Mouse (Mus musculus): Measurements from ENCODE around the gene Susd1. TPM values are rescaled to one million over a fixed set of nuclear protein-coding genes. Genes with fewer than 3 reads are reported as not detected.
A peak's percentile ranks its signal among the peaks of the same experiment; 100 is the strongest.

Gene Susd1
- polyA plus RNA-seq, 1 experiment from 2014 or later: 9.6 TPM

- no peak overlapping the region for H3K9ac ChIP-seq
- H3K36me3 ChIP-seq (replicated peaks): peaks cover 32% of the 10 kb centered on the region; the same call in 1 of the 2 replicates
- peaks cover 26% of the 10 kb centered on the region for H3K4me1 ChIP-seq (replicated peaks)
- 19% methylated on average over 9 of the region's 9 CpGs for WGBS (ENCODE audit: insufficient replicate concordance)
- H3K4me3 ChIP-seq (replicated peaks): no peak overlapping the region
- no peaks in the 10 kb centered on the region for H3K9me3 ChIP-seq (replicated peaks)
- peak; percentile 45 for ATAC-seq (ENCODE audit: insufficient read depth)
- no peak overlapping the region for H3K4me2 ChIP-seq
- H3K27me3 ChIP-seq: no peaks in the 10 kb centered on the region
- H3K27ac ChIP-seq (replicated peaks): peak overlapping the region; percentile 79
These were observed 106.8 kb downstream of the Susd1 start for GRCm38 (mm10) chr4:59331633-59332032.

- 28% methylated on average over 10 of the region's 10 CpGs for WGBS (ENCODE audit: insufficient replicate concordance)
These were observed 107.3 kb downstream of the Susd1 start for GRCm38 (mm10) chr4:59330961-59331604.

GRCm38 (mm10) chr4:59329461-59330304 lies 108.8 kb downstream of the Susd1 start:
- H3K27me3 ChIP-seq: no peaks in the 10 kb centered on the region
- H3K27ac ChIP-seq (replicated peaks): no peak overlapping the region
- 80% methylated on average over 19 of the region's 19 CpGs for WGBS (ENCODE audit: insufficient replicate concordance)
- H3K9me3 ChIP-seq (replicated peaks): no peaks in the 10 kb centered on the region
- no peak for ATAC-seq (ENCODE audit: insufficient read depth)
- peaks cover 33% of the 10 kb centered on the region for H3K4me1 ChIP-seq (replicated peaks)
- peaks cover 32% of the 10 kb centered on the region; the same call in 1 of the 2 replicates for H3K36me3 ChIP-seq (replicated peaks)
- no peak overlapping the region for H3K4me2 ChIP-seq
- H3K9ac ChIP-seq: no peak overlapping the region
- no peak overlapping the region for H3K4me3 ChIP-seq (replicated peaks)

More at GRCm38 (mm10) chr4:59330961-59331604, 107.3 kb downstream of the Susd1 start:
- H3K4me3 ChIP-seq (replicated peaks): no peak overlapping the region
- H3K9ac ChIP-seq: no peak overlapping the region
- H3K9me3 ChIP-seq (replicated peaks): no peaks in the 10 kb centered on the region
- ATAC-seq (ENCODE audit: insufficient read depth): peak; percentile 57; the same call in 1 of the 2 replicates
- H3K36me3 ChIP-seq (replicated peaks): peaks cover 32% of the 10 kb centered on the region; the same call in 1 of the 2 replicates
- peak overlapping the region; percentile 79 for H3K27ac ChIP-seq (replicated peaks)
- H3K27me3 ChIP-seq: no peaks in the 10 kb centered on the region
- H3K4me2 ChIP-seq: no peak overlapping the region
- H3K4me1 ChIP-seq (replicated peaks): peaks cover 26% of the 10 kb centered on the region

GRCm38 (mm10) chr4:59328821-59329220 lies 109.6 kb downstream of the Susd1 start:
- no peaks in the 10 kb centered on the region for H3K9me3 ChIP-seq (replicated peaks)
- no peak for ATAC-seq (ENCODE audit: insufficient read depth)
- H3K36me3 ChIP-seq (replicated peaks): peaks cover 28% of the 10 kb centered on the region; the same call in 1 of the 2 replicates
- H3K27ac ChIP-seq (replicated peaks): no peak overlapping the region
- 80% methylated on average over 7 of the region's 7 CpGs for WGBS (ENCODE audit: insufficient replicate concordance)
- no peak overlapping the region for H3K4me2 ChIP-seq
- H3K4me3 ChIP-seq (replicated peaks): no peak overlapping the region
- no peak overlapping the region for H3K9ac ChIP-seq
- H3K27me3 ChIP-seq: no peaks in the 10 kb centered on the region
- H3K4me1 ChIP-seq (replicated peaks): peaks cover 41% of the 10 kb centered on the region

GRCm38 (mm10) chr4:59327986-59328385 lies 110.4 kb downstream of the Susd1 start:
- Histone ChIP-seq H3K27me3 (no peaks in the 10 kb centered on the region), H3K4me3 (replicated peaks) (no peak overlapping the region), H3K27ac (replicated peaks) (no peak overlapping the region), H3K9ac (no peak overlapping the region), H3K36me3 (replicated peaks) (peaks cover 27% of the 10 kb centered on the region; the same call in 1 of the 2 replicates), H3K9me3 (replicated peaks) (no peaks in the 10 kb centered on the region), H3K4me1 (replicated peaks) (peaks cover 45% of the 10 kb centered on the region), H3K4me2 (no peak overlapping the region)
- no peak for ATAC-seq (ENCODE audit: insufficient read depth)
- WGBS (ENCODE audit: insufficient replicate concordance): 84% methylated on average over 5 of the region's 5 CpGs

GRCm38 (mm10) chr4:59326031-59326760 lies 112.2 kb downstream of the Susd1 start:
- no peaks in the 10 kb centered on the region for H3K27me3 ChIP-seq
- no peak overlapping the region for H3K27ac ChIP-seq (replicated peaks)
- H3K9ac ChIP-seq: no peak overlapping the region
- H3K4me1 ChIP-seq (replicated peaks): peaks cover 28% of the 10 kb centered on the region
- no peaks in the 10 kb centered on the region for H3K9me3 ChIP-seq (replicated peaks)
- peaks cover 21% of the 10 kb centered on the region; the same call in 1 of the 2 replicates for H3K36me3 ChIP-seq (replicated peaks)
- H3K4me3 ChIP-seq (replicated peaks): no peak overlapping the region
- H3K4me2 ChIP-seq: no peak overlapping the region
- 79% methylated on average over 6 of the region's 6 CpGs for WGBS (ENCODE audit: insufficient replicate concordance)
- ATAC-seq (ENCODE audit: insufficient read depth): no peak

- H3K9ac ChIP-seq: no peak overlapping the region
- H3K4me1 ChIP-seq (replicated peaks): peaks cover 32% of the 10 kb centered on the region
- no peaks in the 10 kb centered on the region for H3K27me3 ChIP-seq
- peak; percentile 67 for ATAC-seq (ENCODE audit: insufficient read depth)
- 28% methylated on average over 5 of the region's 5 CpGs for WGBS (ENCODE audit: insufficient replicate concordance)
- H3K4me3 ChIP-seq (replicated peaks): no peak overlapping the region
- H3K4me2 ChIP-seq: 0 out of 2 replicates have a peak overlapping the region, but pooled peaks have one; percentile 8
- peak overlapping the region; percentile 39 for H3K27ac ChIP-seq (replicated peaks)
- 0 out of 2 replicates have a peak, but pooled peaks cover 10% of the 10 kb centered on the region for H3K36me3 ChIP-seq (replicated peaks)
- H3K9me3 ChIP-seq (replicated peaks): no peaks in the 10 kb centered on the region
These were observed 114.1 kb downstream of the Susd1 start for GRCm38 (mm10) chr4:59324317-59324716.

- peaks cover 39% of the 10 kb centered on the region for H3K4me1 ChIP-seq (replicated peaks)
- 58% methylated on average over 7 of the region's 7 CpGs for WGBS (ENCODE audit: insufficient replicate concordance)
- peak overlapping the region; percentile 49 for H3K27ac ChIP-seq (replicated peaks)
- H3K4me2 ChIP-seq: peak overlapping the region; percentile 7; the same call in 1 of the 2 replicates
- H3K27me3 ChIP-seq: no peaks in the 10 kb centered on the region
- H3K9ac ChIP-seq: no peak overlapping the region
- H3K36me3 ChIP-seq (replicated peaks): 0 out of 2 replicates have a peak, but pooled peaks cover 4% of the 10 kb centered on the region
- no peak for ATAC-seq (ENCODE audit: insufficient read depth)
- no peak overlapping the region for H3K4me3 ChIP-seq (replicated peaks)
- no peaks in the 10 kb centered on the region for H3K9me3 ChIP-seq (replicated peaks)
These were observed 115.2 kb downstream of the Susd1 start for GRCm38 (mm10) chr4:59323231-59323651.

- H3K27ac ChIP-seq (replicated peaks): peak overlapping the region; percentile 49
- no peak overlapping the region for H3K9ac ChIP-seq
- H3K4me2 ChIP-seq: no peak overlapping the region; the same call in 1 of the 2 replicates
- H3K36me3 ChIP-seq (replicated peaks): 0 out of 2 replicates have a peak, but pooled peaks cover 4% of the 10 kb centered on the region
- H3K4me3 ChIP-seq (replicated peaks): no peak overlapping the region
- peaks cover 39% of the 10 kb centered on the region for H3K4me1 ChIP-seq (replicated peaks)
- ATAC-seq (ENCODE audit: insufficient read depth): no peak
- 70% methylated on average over 3 of the region's 3 CpGs for WGBS (ENCODE audit: insufficient replicate concordance)
- no peaks in the 10 kb centered on the region for H3K27me3 ChIP-seq
- no peaks in the 10 kb centered on the region for H3K9me3 ChIP-seq (replicated peaks)
These were observed 115.7 kb downstream of the Susd1 start for GRCm38 (mm10) chr4:59322733-59323132.

- no peak for ATAC-seq (ENCODE audit: insufficient read depth)
- no peaks in the 10 kb centered on the region for H3K27me3 ChIP-seq
- H3K9me3 ChIP-seq (replicated peaks): no peaks in the 10 kb centered on the region
- no peak overlapping the region for H3K4me2 ChIP-seq
- H3K4me1 ChIP-seq (replicated peaks): peaks cover 39% of the 10 kb centered on the region
- no peak overlapping the region for H3K9ac ChIP-seq
- H3K27ac ChIP-seq (replicated peaks): 0 out of 2 replicates have a peak overlapping the region, but pooled peaks have one; percentile 49
- no peaks in the 10 kb centered on the region for H3K36me3 ChIP-seq (replicated peaks)
- 84% methylated on average over 6 of the region's 6 CpGs for WGBS (ENCODE audit: insufficient replicate concordance)
- H3K4me3 ChIP-seq (replicated peaks): no peak overlapping the region
These were observed 116.4 kb downstream of the Susd1 start for GRCm38 (mm10) chr4:59322056-59322455.
